Mouse (Mus musculus): ENCODE results near the gene Nfix.

Gene Nfix

GRCm38 (mm10) chr8:84712759-84713120 is 87.4 kb downstream of the Nfix start:
- in situ Hi-C loops (cut with MboI; ENCODE audit: low pct_unique_long_range_greater_than_20kb in 1 of 2, low sequenced_read_pairs in 2 of 2, unreplicated experiment in 1 of 2) = loop anchor here in 1 of 2 experiments (5.0 kb wide), 1 partner anchor 85 kb away; no protein-coding TSS in a partner anchor

- in situ Hi-C loops (cut with MboI; ENCODE audit: low pct_unique_long_range_greater_than_20kb in 1 of 2, low sequenced_read_pairs in 2 of 2, unreplicated experiment in 1 of 2) = loop anchor here in 1 of 2 experiments (5.0 kb wide), 1 partner anchor 85 kb away; no protein-coding TSS in a partner anchor
Measured at GRCm38 (mm10) chr8:84711933-84712758, 88.0 kb downstream of the Nfix start.

DNA sequence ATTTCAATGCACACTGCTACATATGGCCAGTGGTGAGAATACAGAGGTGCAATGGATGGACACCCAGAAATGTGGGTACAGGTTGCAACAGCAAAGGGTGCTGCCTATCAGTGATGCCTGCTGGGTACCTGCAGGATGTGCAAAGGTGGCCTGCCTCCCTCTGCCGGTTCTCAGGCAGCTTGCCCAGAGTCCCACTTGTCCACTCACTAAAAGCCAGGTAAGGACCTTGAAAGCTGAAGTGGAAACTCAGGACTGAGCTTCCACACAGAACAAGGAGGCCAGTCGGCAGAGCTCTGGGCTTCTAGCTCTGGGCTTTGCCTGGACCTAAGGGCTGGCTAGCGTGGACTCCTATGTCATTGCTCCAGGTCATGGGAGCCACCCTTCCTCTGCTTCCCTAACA is 88.8 kb downstream of the Nfix start:
- in situ Hi-C loops (cut with MboI; ENCODE audit: low pct_unique_long_range_greater_than_20kb in 1 of 2, low sequenced_read_pairs in 2 of 2, unreplicated experiment in 1 of 2) = loop anchor here in 1 of 2 experiments (5.0 kb wide), 1 partner anchor 86 kb away; no protein-coding TSS in a partner anchor

GRCm38 (mm10) chr8:84709931-84710330 is 90.2 kb downstream of the Nfix start:
- in situ Hi-C loops (cut with MboI; ENCODE audit: low pct_unique_long_range_greater_than_20kb in 1 of 2, low sequenced_read_pairs in 2 of 2, unreplicated experiment in 1 of 2) = loop anchor here in 1 of 2 experiments (5.0 kb wide), 1 partner anchor 87 kb away; no protein-coding TSS in a partner anchor

GRCm38 (mm10) chr8:84708774-84709475 is 91.2 kb downstream of the Nfix start:
- in situ Hi-C loops (cut with MboI; ENCODE audit: low pct_unique_long_range_greater_than_20kb in 1 of 2, low sequenced_read_pairs in 2 of 2, unreplicated experiment in 1 of 2) = no loop called here

DNA sequence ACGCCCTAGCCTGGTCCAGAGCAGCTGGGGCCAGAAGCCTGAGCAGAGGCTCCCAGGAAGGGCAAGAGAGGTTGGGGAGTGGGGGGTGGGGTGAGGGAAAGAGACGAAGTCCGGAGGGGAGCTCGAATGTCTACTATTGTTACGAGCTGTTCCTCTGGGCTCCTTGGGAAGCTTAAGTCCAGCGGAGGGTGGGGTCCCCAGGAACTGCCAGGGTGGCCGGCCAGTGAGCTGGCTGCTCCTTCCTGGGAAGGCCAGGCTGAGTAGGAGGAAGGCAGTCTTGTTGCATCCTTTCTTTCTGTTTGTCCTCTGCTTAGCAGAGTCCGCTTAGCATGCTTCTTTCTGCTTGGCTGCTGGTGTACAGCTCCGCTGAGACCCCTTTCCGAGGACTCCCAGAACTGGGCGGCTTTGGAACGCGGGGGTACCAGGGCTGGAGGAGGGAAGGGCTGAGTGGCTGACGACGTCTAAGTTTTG is 92.0 kb downstream of the Nfix start:
- in situ Hi-C loops (cut with MboI; ENCODE audit: low pct_unique_long_range_greater_than_20kb in 1 of 2, low sequenced_read_pairs in 2 of 2, unreplicated experiment in 1 of 2) = no loop called here

DNA sequence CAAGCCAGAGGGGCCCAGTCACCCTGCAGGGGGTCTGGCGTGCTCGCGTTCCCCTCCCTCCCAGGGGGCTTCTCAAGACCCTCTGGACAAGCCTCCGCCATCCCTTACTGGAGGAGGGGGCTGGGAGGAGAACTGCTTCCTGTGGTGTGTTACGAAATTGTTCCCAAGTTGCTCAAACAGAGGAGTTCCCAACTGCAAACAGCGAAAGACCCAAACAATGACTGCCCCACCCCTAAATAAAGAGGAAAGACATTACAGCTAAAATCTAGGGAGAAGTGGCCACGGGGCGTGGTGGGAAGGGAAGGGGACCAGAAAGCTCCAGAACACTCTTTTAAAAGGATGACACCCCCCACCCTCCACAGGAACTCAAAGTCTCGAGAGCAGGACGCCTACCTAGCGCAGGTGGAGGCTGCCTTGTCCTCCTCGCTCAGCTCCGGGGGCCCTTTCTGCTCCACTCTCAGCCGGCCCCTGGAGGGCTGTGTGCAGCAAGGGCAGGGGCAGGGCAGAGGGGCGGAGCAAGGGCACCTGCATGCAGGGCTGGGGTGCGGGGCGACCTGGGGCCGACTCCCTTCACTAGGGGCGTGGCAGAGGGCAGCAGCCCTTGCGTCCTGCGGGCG is 92.8 kb downstream of the Nfix start:
- in situ Hi-C loops (cut with MboI; ENCODE audit: low pct_unique_long_range_greater_than_20kb in 1 of 2, low sequenced_read_pairs in 2 of 2, unreplicated experiment in 1 of 2) = no loop called here

DNA sequence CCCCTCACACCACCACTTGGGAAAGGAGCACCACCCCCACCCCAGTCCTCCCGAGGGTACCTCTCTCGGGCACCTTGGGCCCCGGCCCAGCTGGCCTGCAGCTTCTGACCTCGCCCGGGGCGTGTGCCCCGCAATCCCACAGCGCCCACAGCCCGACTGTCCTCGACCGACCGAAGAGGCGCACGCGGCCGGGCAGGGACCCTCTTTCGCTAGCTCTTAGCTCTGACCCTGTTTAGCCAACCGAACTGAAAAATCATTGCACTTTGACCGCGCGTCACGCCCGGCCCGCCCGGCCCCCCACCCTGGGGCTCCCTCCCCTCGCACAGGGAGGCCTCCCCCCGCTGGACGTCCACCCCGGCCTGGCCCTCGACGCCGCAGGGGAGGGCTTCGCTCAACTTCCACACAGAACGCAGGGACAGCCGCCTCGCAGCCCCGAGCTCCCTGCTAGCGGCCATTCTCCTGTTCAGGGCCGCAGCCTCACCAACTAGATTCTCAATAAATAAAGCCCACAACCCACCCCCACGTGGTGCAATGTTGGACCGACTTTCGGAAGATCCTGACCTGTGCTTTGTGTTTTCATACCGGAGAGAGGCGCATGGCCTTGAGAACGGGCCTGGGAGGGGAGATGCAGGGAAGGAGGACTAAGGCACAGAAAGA is 93.4 kb downstream of the Nfix start:
- in situ Hi-C loops (cut with MboI; ENCODE audit: low pct_unique_long_range_greater_than_20kb in 1 of 2, low sequenced_read_pairs in 2 of 2, unreplicated experiment in 1 of 2) = no loop called here

- in situ Hi-C loops (cut with MboI; ENCODE audit: low pct_unique_long_range_greater_than_20kb in 1 of 2, low sequenced_read_pairs in 2 of 2, unreplicated experiment in 1 of 2) = no loop called here
Measured at GRCm38 (mm10) chr8:84705960-84706359, 94.2 kb downstream of the Nfix start.

- in situ Hi-C loops (cut with MboI; ENCODE audit: low pct_unique_long_range_greater_than_20kb in 1 of 2, low sequenced_read_pairs in 2 of 2, unreplicated experiment in 1 of 2) = loop anchor here in 1 of 2 experiments (5.0 kb wide), 1 partner anchor 112 kb away; no protein-coding TSS in a partner anchor
Measured at GRCm38 (mm10) chr8:84704867-84705831, 95.0 kb downstream of the Nfix start.

DNA sequence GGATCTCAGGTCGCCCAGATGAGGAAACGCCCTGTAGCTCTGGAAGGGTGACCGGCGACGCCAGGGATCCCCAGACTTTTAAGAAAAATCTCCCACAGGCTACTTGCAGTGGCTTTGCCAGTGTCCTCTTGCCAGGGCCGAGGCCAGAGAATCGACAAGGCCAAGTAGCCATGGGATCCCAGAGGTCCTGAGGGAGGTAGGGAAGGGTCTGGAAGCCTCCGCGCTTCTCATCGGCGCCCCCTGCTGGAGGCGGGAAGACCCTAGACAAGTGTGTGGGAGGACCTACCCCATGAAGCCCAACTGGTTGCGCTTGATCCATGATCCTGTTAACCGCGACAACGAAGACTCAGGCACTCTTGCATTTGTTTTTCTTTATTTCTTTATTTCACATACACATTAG is 95.8 kb downstream of the Nfix start:
- in situ Hi-C loops (cut with MboI; ENCODE audit: low pct_unique_long_range_greater_than_20kb in 1 of 2, low sequenced_read_pairs in 2 of 2, unreplicated experiment in 1 of 2) = loop anchor here in 1 of 2 experiments (5.0 kb wide), 1 partner anchor 113 kb away; no protein-coding TSS in a partner anchor

GRCm38 (mm10) chr8:84703466-84704249 is 96.5 kb downstream of the Nfix start:
- in situ Hi-C loops (cut with MboI; ENCODE audit: low pct_unique_long_range_greater_than_20kb in 1 of 2, low sequenced_read_pairs in 2 of 2, unreplicated experiment in 1 of 2) = loop anchor here in 1 of 2 experiments (5.0 kb wide), 1 partner anchor 114 kb away; no protein-coding TSS in a partner anchor

GRCm38 (mm10) chr8:84702963-84703465 is 97.1 kb downstream of the Nfix start:
- in situ Hi-C loops (cut with MboI; ENCODE audit: low pct_unique_long_range_greater_than_20kb in 1 of 2, low sequenced_read_pairs in 2 of 2, unreplicated experiment in 1 of 2) = loop anchor here in 1 of 2 experiments (5.0 kb wide), 1 partner anchor 114 kb away; no protein-coding TSS in a partner anchor

DNA sequence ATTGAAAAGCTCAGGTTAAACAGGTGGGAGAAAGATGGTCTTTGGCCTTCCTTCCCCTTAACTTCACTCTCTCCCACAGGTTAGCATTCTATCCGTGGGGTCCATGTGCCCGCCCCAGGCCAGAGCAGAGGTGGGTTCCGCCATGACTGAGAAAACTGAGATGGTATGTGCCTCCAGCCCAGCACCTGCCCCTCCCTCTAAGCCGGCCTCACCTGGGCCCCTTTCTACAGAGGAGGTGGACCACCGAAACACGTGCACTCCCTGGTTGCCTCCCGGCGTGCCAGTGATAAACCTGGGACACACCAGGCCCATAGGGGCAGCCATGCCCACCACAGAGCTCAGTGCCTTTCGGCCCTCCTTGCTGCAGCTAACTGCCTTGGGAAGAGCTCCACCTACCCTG is 97.6 kb downstream of the Nfix start:
- in situ Hi-C loops (cut with MboI; ENCODE audit: low pct_unique_long_range_greater_than_20kb in 1 of 2, low sequenced_read_pairs in 2 of 2, unreplicated experiment in 1 of 2) = loop anchor here in 1 of 2 experiments (5.0 kb wide), 1 partner anchor 115 kb away; no protein-coding TSS in a partner anchor

DNA sequence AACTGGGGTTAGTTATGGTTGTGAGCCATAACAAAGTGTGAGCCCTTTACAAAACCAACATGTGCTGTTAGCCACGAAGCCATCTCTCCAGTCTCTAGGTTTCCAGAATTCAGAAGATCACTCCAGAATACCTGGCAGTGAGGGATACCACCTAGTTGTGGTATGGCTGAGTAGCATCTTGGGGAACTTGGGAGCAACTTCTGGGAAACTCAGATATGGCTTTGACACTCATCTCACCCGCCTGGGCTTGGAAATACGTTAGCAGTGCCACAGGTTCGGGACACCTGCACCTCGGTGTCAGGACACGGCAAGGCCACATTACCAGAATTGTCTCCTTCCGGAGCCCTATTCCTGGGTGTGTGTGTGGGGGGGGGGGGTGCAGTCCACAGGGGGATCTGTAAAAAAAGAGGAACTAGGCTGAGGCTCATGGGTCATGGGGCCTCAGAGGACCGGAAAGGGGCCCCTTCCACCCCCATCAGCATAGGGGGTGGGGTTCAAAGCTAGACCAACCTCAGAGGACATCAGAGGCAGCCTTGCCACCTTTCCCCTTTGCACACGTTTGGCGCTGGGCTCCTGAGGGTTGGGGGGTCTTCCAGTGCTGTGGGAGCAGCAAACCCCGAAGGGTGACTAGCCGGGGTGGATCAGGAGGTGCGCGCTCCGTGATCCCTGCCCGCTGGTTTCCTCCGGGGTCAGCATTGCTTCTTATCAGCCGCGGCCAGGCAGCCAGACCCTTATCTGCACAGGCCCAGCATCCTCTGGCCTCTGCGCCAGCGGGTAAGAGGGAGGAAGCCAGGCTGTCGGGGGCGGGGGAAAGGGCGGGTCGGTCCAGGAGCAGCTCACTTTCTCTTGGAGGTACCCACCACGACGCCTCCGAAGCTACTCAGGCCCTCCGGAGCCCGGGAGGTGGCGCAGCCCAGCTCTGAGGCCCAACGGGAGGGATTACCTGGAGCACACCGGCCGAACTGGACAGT is 98.9 kb downstream of the Nfix start, which contains the start of gene Lyl1:
Lyl1 (plus strand) TSS at position 517 of the 971 bp plus-strand sequence.
- in situ Hi-C loops (cut with MboI; ENCODE audit: low pct_unique_long_range_greater_than_20kb in 1 of 2, low sequenced_read_pairs in 2 of 2, unreplicated experiment in 1 of 2) = loop anchor here in 1 of 2 experiments (5.0 kb wide), 1 partner anchor 116 kb away; no protein-coding TSS in a partner anchor
